Mouse (Mus musculus): ENCODE data around the gene Etv5.
"Not testable (repeated sequence)": the region's sequence is repeated elsewhere in the genome, so short reads cannot be mapped to it uniquely, and the experiment has no call there.

The Etv5 gene

GRCm38 (mm10) chr16:22396420-22396819 is 43.1 kb downstream of the Etv5 start:
- no peak for DNase-seq (ENCODE audit: low spot score in 2 of 2)

GRCm38 (mm10) chr16:22395093-22395844 is 44.2 kb downstream of the Etv5 start:
- DNase-seq (ENCODE audit: low spot score in 2 of 2): no peak

GRCm38 (mm10) chr16:22390348-22390897 is 49.1 kb downstream of the Etv5 start:
- no peak for DNase-seq (ENCODE audit: low spot score in 2 of 2)

- DNase-seq (ENCODE audit: low spot score in 2 of 2): peak in 1 of 2 experiments; percentile 23
These were observed 50.2 kb downstream of the Etv5 start for GRCm38 (mm10) chr16:22389146-22389911.

GRCm38 (mm10) chr16:22387731-22388130 is 51.8 kb downstream of the Etv5 start:
- DNase-seq (ENCODE audit: low spot score in 2 of 2): no peak

GRCm38 (mm10) chr16:22382018-22382417 is 57.5 kb downstream of the Etv5 start:
- DNase-seq (ENCODE audit: low spot score in 2 of 2): not testable (repeated sequence)

GRCm38 (mm10) chr16:22380981-22381380 is 58.5 kb downstream of the Etv5 start:
- no peak for DNase-seq (ENCODE audit: low spot score in 2 of 2)

- no peak for DNase-seq (ENCODE audit: low spot score in 2 of 2)
These were observed 59.5 kb downstream of the Etv5 start for GRCm38 (mm10) chr16:22379986-22380385.

- DNase-seq (ENCODE audit: low spot score in 2 of 2): no peak
These were observed 60.2 kb downstream of the Etv5 start for GRCm38 (mm10) chr16:22379342-22379741.

- no peak for DNase-seq (ENCODE audit: low spot score in 2 of 2)
These were observed 61.8 kb downstream of the Etv5 start for GRCm38 (mm10) chr16:22377714-22378113.

- no peak for DNase-seq (ENCODE audit: low spot score in 2 of 2)
These were observed 64.6 kb downstream of the Etv5 start for GRCm38 (mm10) chr16:22374898-22375297.

- no peak for DNase-seq (ENCODE audit: low spot score in 2 of 2)
These were observed 66.8 kb downstream of the Etv5 start for GRCm38 (mm10) chr16:22372701-22373124.

GRCm38 (mm10) chr16:22372225-22372624 is 67.3 kb downstream of the Etv5 start:
- no peak for DNase-seq (ENCODE audit: low spot score in 2 of 2)

- DNase-seq (ENCODE audit: low spot score in 2 of 2): no peak
These were observed 72.4 kb downstream of the Etv5 start for GRCm38 (mm10) chr16:22367099-22367498.

- no peak for DNase-seq (ENCODE audit: low spot score in 2 of 2)
These were observed 73.5 kb downstream of the Etv5 start for GRCm38 (mm10) chr16:22366040-22366439.

GRCm38 (mm10) chr16:22365596-22365995 is 73.9 kb downstream of the Etv5 start:
- no peak for DNase-seq (ENCODE audit: low spot score in 2 of 2)

- peak in 1 of 2 experiments; percentile 18 for DNase-seq (ENCODE audit: low spot score in 2 of 2)
These were observed 80.7 kb downstream of the Etv5 start for GRCm38 (mm10) chr16:22358701-22359354.

- DNase-seq (ENCODE audit: low spot score in 2 of 2): not testable (repeated sequence)
These were observed 85.3 kb downstream of the Etv5 start for GRCm38 (mm10) chr16:22354177-22354576.

GRCm38 (mm10) chr16:22353639-22354038 is 85.9 kb downstream of the Etv5 start:
- no peak for DNase-seq (ENCODE audit: low spot score in 2 of 2)

GRCm38 (mm10) chr16:22351194-22351593 is 88.3 kb downstream of the Etv5 start:
- no peak for DNase-seq (ENCODE audit: low spot score in 2 of 2)

GRCm38 (mm10) chr16:22349798-22350197 is 89.7 kb downstream of the Etv5 start:
- DNase-seq (ENCODE audit: low spot score in 2 of 2): no peak

Measured in frontal cortex, postnatal 25 days (tissue).